8 mouse cellular contexts compared by ENCODE assay signal in genomic region chr16:28840075-28840974, GRCm38 (mm10).
DNase-seq lines count a peak whose midpoint lies in the region; ATAC-seq and TF ChIP-seq lines count a peak whose summit lies in the region.

No protein-coding gene starts in this region.

- 56% methylated on average over 24 of the region's 24 CpGs for WGBS in intestine, postnatal 0 days
- WGBS in liver, embryonic 14.5 days (ENCODE audit: insufficient replicate concordance) = 52% methylated on average over 24 of the region's 24 CpGs

- H3K4me1 ChIP-seq in E14TG2a.4 (replicated peaks; ENCODE audit: low read depth, low read length) = peaks cover 72% of the 10 kb centered on the region
- H3K4me1 ChIP-seq in intestine, postnatal 0 days (replicated peaks; ENCODE audit: control insufficient read depth, insufficient read depth, low read length) = no peaks in the 10 kb centered on the region
- H3K4me1 ChIP-seq in liver, embryonic 14.5 days (replicated peaks; ENCODE audit: control insufficient read depth in 2 of 2, insufficient read depth in 2 of 2, low read length in 1 of 2) = no peaks in the 10 kb centered on the region

- no peak overlapping the region for H3K27ac ChIP-seq in intestine, postnatal 0 days (ENCODE audit: low read depth, low read length)
- no peak overlapping the region for H3K27ac ChIP-seq in liver, embryonic 14.5 days

- peak; percentile 30 for DNase-seq in 3134 (ENCODE audit: extremely low read depth, insufficient read length, low spot score)
- DNase-seq in cerebellum, adult 8-10 months = peak; percentile 75
- peak; percentile 4 to 28 (median 17) for DNase-seq in liver, embryonic 14.5 days (ENCODE audit: low read depth in 3 of 3, low spot score in 3 of 3)
- DNase-seq in retina, adult 2 months (ENCODE audit: low read depth, low spot score) = peak; percentile 34

- no peak for TF ChIP-seq EP300 in liver, embryonic 14.5 days (IDR thresholded peaks at IDR 0.05; ENCODE audit: low read depth)

- H3K9ac ChIP-seq in intestine, postnatal 0 days (ENCODE audit: low read depth, low read length) = no peak overlapping the region
- H3K9ac ChIP-seq in liver, embryonic 14.5 days (replicated peaks) = no peak overlapping the region

- peak; percentile 47 for ATAC-seq in frontal cortex, adult (ENCODE audit: low TSS enrichment)
- no peak for ATAC-seq in intestine, postnatal 0 days
- no peak for ATAC-seq in liver, embryonic 14.5 days (ENCODE audit: insufficient read depth)
- ATAC-seq in inflammation-experienced regulatory T-cells, adult 6 months = no peak

- H3K36me3 ChIP-seq in E14TG2a.4 (ENCODE audit: insufficient read depth, low read length) = peaks cover 8% of the 10 kb centered on the region; the same call in 1 of the 2 replicates
- H3K36me3 ChIP-seq in intestine, postnatal 0 days (ENCODE audit: control insufficient read depth, insufficient read depth) = no peaks in the 10 kb centered on the region
- no peaks in the 10 kb centered on the region for H3K36me3 ChIP-seq in liver, embryonic 14.5 days (replicated peaks; ENCODE audit: control insufficient read depth, insufficient read depth, low read depth)

- no peaks in the 10 kb centered on the region for H3K27me3 ChIP-seq in E14TG2a.4 (ENCODE audit: insufficient read depth, low read length)
- H3K27me3 ChIP-seq in intestine, postnatal 0 days (replicated peaks; ENCODE audit: control insufficient read depth, insufficient read depth, low read length) = no peaks in the 10 kb centered on the region
- H3K27me3 ChIP-seq in liver, embryonic 14.5 days (ENCODE audit: control insufficient read depth, insufficient read depth, low read length) = no peaks in the 10 kb centered on the region

- TF ChIP-seq CTCF in E14TG2a.4 (conservative IDR thresholded peaks at IDR 0.05; ENCODE audit: low read length) = peak; percentile 54
- TF ChIP-seq CTCF in intestine, postnatal 0 days (IDR thresholded peaks at IDR 0.05; ENCODE audit: low read depth) = peak; percentile 83
- TF ChIP-seq CTCF in liver, embryonic 14.5 days (IDR thresholded peaks at IDR 0.05; ENCODE audit: low read depth) = peak; percentile 55

- H3K4me2 ChIP-seq in intestine, postnatal 0 days (replicated peaks; ENCODE audit: low read depth) = no peak overlapping the region
- no peak overlapping the region for H3K4me2 ChIP-seq in liver, embryonic 14.5 days (ENCODE audit: low read depth)

- no peaks in the 10 kb centered on the region for H3K9me3 ChIP-seq in E14TG2a.4 (ENCODE audit: low read length)
- H3K9me3 ChIP-seq in intestine, postnatal 0 days (ENCODE audit: control insufficient read depth) = no peaks in the 10 kb centered on the region
- no peaks in the 10 kb centered on the region for H3K9me3 ChIP-seq in liver, embryonic 14.5 days (ENCODE audit: control insufficient read depth, low read length)

- 0 out of 2 replicates have a peak overlapping the region, but pooled peaks have one; percentile 13 for H3K4me3 ChIP-seq in E14TG2a.4 (replicated peaks; ENCODE audit: low read length)
- no peak overlapping the region for H3K4me3 ChIP-seq in intestine, postnatal 0 days (ENCODE audit: low read depth, low read length)
- H3K4me3 ChIP-seq in liver, embryonic 14.5 days (ENCODE audit: insufficient read depth in 1 of 2, low read depth in 2 of 2, low read length in 2 of 2) = no peak overlapping the region

Comparison
In these comparisons a context has a peak if more than half of its experiments do, and no peak if none do; other contexts are left out.
1. DNase-seq: peak in every context shown above with its lines; median percentile 75 in cerebellum, adult 8-10 months; 34 in retina, adult 2 months; 30 in 3134; 17 in liver, embryonic 14.5 days.